Mouse (Mus musculus) megakaryocyte progenitor cell, adult 5-6 weeks (primary cell): ENCODE measurements around the gene Ermap. TPM values are rescaled to one million over a fixed set of nuclear protein-coding genes. Genes with fewer than 3 reads are reported as not detected.

Source experiments
- ATAC-seq: replicated peaks from 2 replicates; pipeline ENCODE4 v1.8.0; 2016; ENCODE audit warnings: mild to moderate bottlenecking, moderate TSS enrichment, inconsistent platforms; ENCODE audit not compliant: poor library complexity
- total RNA-seq, 2 experiments: library from RNA; stranded (forward) in 1 of 2; stranded (reverse) in 1 of 2; fragments of 157-497, 149-512 nt in 1 of 2; fragments of 200-1000 nt in 1 of 2; gene quantifications; 2 replicates each; pipeline versions ENCODE4 v1.2.3 to v1.2.4; 2015 to 2017

Ermap gene
- total RNA-seq (2015) (25.4 and 48.3 TPM in 2 replicates), total RNA-seq (2017) (13.3 and 34.2 TPM in 2 replicates)

- peak; percentile 71 for ATAC-seq
Measured at GRCm38 (mm10) chr4:119189864-119190263, at the start of gene Ermap. Ermap (minus strand) TSS chr4:119190011.

- peak; percentile 88 for ATAC-seq
Measured at GRCm38 (mm10) chr4:119239181-119239682, 49.4 kb upstream of the Ermap start.

GRCm38 (mm10) chr4:119238661-119239060 lies 48.9 kb upstream of the Ermap start:
- ATAC-seq = no peak

- no peak for ATAC-seq
Measured at GRCm38 (mm10) chr4:119234348-119234747, 44.5 kb upstream of the Ermap start.

- peak; percentile 7 for ATAC-seq
Measured at GRCm38 (mm10) chr4:119233256-119233901, 43.6 kb upstream of the Ermap start.

GRCm38 (mm10) chr4:119232410-119233255 lies 42.8 kb upstream of the Ermap start, which contains the start of the genes AU022252 and P3h1:
AU022252 (minus strand) TSS chr4:119232712.
P3h1 (plus strand) TSS chr4:119232915.
- ATAC-seq = peak; percentile 97

- ATAC-seq = no peak
Measured at GRCm38 (mm10) chr4:119226751-119227150, 36.9 kb upstream of the Ermap start.

GRCm38 (mm10) chr4:119225719-119226118 lies 35.9 kb upstream of the Ermap start:
- no peak for ATAC-seq

- ATAC-seq = no peak
Measured at GRCm38 (mm10) chr4:119224534-119224933, 34.7 kb upstream of the Ermap start.

- peak; percentile 90 for ATAC-seq
Measured at GRCm38 (mm10) chr4:119223696-119224095, 33.9 kb upstream of the Ermap start.

GRCm38 (mm10) chr4:119218169-119218568 lies 28.4 kb upstream of the Ermap start, which contains the start of gene Tmem269:
Tmem269 (minus strand) TSS chr4:119218217.
- ATAC-seq = peak; percentile 54

- ATAC-seq = no peak
Measured at GRCm38 (mm10) chr4:119216667-119217066, 26.9 kb upstream of the Ermap start.

- peak; percentile 94 for ATAC-seq
Measured at GRCm38 (mm10) chr4:119204672-119205071, 14.9 kb upstream of the Ermap start.

- no peak for ATAC-seq
Measured at GRCm38 (mm10) chr4:119198105-119198504, 8.3 kb upstream of the Ermap start.

GRCm38 (mm10) chr4:119195582-119196320 lies 5.9 kb upstream of the Ermap start:
- ATAC-seq = peak; percentile 9; the same call in 1 of the 2 replicates

- peak; percentile 75 for ATAC-seq
Measured at GRCm38 (mm10) chr4:119194909-119195581, 5.2 kb upstream of the Ermap start, which contains the start of gene Svbp. Svbp (plus strand) TSS chr4:119195306.

- ATAC-seq = no peak
Measured at GRCm38 (mm10) chr4:119192757-119193156, 2.9 kb upstream of the Ermap start.

GRCm38 (mm10) chr4:119191273-119191672 lies 1.5 kb upstream of the Ermap start:
- ATAC-seq = no peak

- ATAC-seq = peak; percentile 54
Measured at GRCm38 (mm10) chr4:119190618-119191017, 807 bp upstream of the Ermap start.

- ATAC-seq = no peak
Measured at GRCm38 (mm10) chr4:119189392-119189791, 419 bp downstream of the Ermap start.
